Mouse (Mus musculus): ENCODE measurements around the gene Fcer2a. TPM values are rescaled to one million over a fixed set of nuclear protein-coding genes. Genes with fewer than 3 reads are reported as not detected.

Fcer2a gene
- polyA plus RNA-seq, 1 experiment from 2014 or later: not detected

- no peaks in the 10 kb centered on the region; the same call in 1 of the 2 replicates for H3K4me1 ChIP-seq (replicated peaks; ENCODE audit: control insufficient read depth, insufficient read depth, low read length)
- 0 out of 2 replicates have a peak, but pooled peaks cover 8% of the 10 kb centered on the region for H3K36me3 ChIP-seq (ENCODE audit: control insufficient read depth, insufficient read depth)
- H3K27ac ChIP-seq (ENCODE audit: low read depth, low read length): no peak overlapping the region
- 78% methylated on average over 6 of the region's 6 CpGs for WGBS
- no peak overlapping the region for H3K4me3 ChIP-seq (ENCODE audit: low read depth, low read length)
- TF ChIP-seq CTCF (IDR thresholded peaks at IDR 0.05; ENCODE audit: low read depth): no peak
- H3K27me3 ChIP-seq (replicated peaks; ENCODE audit: control insufficient read depth, insufficient read depth, low read length): no peaks in the 10 kb centered on the region
- H3K9me3 ChIP-seq (ENCODE audit: control insufficient read depth): no peaks in the 10 kb centered on the region
- ATAC-seq: no peak
- H3K9ac ChIP-seq (ENCODE audit: low read depth, low read length): no peak overlapping the region
- H3K4me2 ChIP-seq (replicated peaks; ENCODE audit: low read depth): no peak overlapping the region
These were observed 47.0 kb downstream of the Fcer2a start for GRCm38 (mm10) chr8:3646824-3647531.

GRCm38 (mm10) chr8:3645804-3646203, 48.2 kb downstream of the Fcer2a start:
- H3K4me1 ChIP-seq (replicated peaks; ENCODE audit: control insufficient read depth, insufficient read depth, low read length): no peaks in the 10 kb centered on the region; the same call in 1 of the 2 replicates
- H3K9me3 ChIP-seq (ENCODE audit: control insufficient read depth): no peaks in the 10 kb centered on the region
- peaks cover 20% of the 10 kb centered on the region; the same call in 1 of the 2 replicates for H3K36me3 ChIP-seq (ENCODE audit: control insufficient read depth, insufficient read depth)
- H3K27me3 ChIP-seq (replicated peaks; ENCODE audit: control insufficient read depth, insufficient read depth, low read length): no peaks in the 10 kb centered on the region
- no peak overlapping the region for H3K4me3 ChIP-seq (ENCODE audit: low read depth, low read length)
- TF ChIP-seq CTCF (IDR thresholded peaks at IDR 0.05; ENCODE audit: low read depth): peak; percentile 70
- WGBS: 11% methylated on average over 5 of the region's 5 CpGs
- no peak overlapping the region for H3K9ac ChIP-seq (ENCODE audit: low read depth, low read length)
- no peak overlapping the region for H3K27ac ChIP-seq (ENCODE audit: low read depth, low read length)
- H3K4me2 ChIP-seq (replicated peaks; ENCODE audit: low read depth): no peak overlapping the region
- ATAC-seq: peak; percentile 82

Other genes starting within 250 kb of the Fcer2a start
- gene Pex11g, start 226.5 kb downstream of the Fcer2a start, polyA plus RNA-seq (2015; fragmentation: Nextera tagmentation; extraction: Ambion mirVana): 14.3 and 14.9 TPM in 2 replicates
- gene Tex45, start 223.3 kb downstream of the Fcer2a start, polyA plus RNA-seq (2015; fragmentation: Nextera tagmentation; extraction: Ambion mirVana): not detected in 2 replicates
- gene Zfp358, start 201.0 kb downstream of the Fcer2a start, polyA plus RNA-seq (2015; fragmentation: Nextera tagmentation; extraction: Ambion mirVana): 16.5 and 18.1 TPM in 2 replicates
- gene Mcoln1, start 193.7 kb downstream of the Fcer2a start, polyA plus RNA-seq (2015; fragmentation: Nextera tagmentation; extraction: Ambion mirVana): 105 and 123 TPM in 2 replicates
- 36.1 and 43.9 TPM in 2 replicates for gene Pnpla6, start 178.8 kb downstream of the Fcer2a start, polyA plus RNA-seq (2015; fragmentation: Nextera tagmentation; extraction: Ambion mirVana)
- 0.63 and 0.76 TPM in 2 replicates for gene C330021F23Rik, start 126.2 kb downstream of the Fcer2a start, polyA plus RNA-seq (2015; fragmentation: Nextera tagmentation; extraction: Ambion mirVana)
- gene Camsap3, start 106.9 kb downstream of the Fcer2a start, polyA plus RNA-seq (2015; fragmentation: Nextera tagmentation; extraction: Ambion mirVana): 20.9 and 22.9 TPM in 2 replicates
- 16.8 and 17.5 TPM in 2 replicates for gene Xab2, start 72.9 kb downstream of the Fcer2a start, polyA plus RNA-seq (2015; fragmentation: Nextera tagmentation; extraction: Ambion mirVana)
- 152 TPM in 2 replicates for gene Pet100, start 72.6 kb downstream of the Fcer2a start, polyA plus RNA-seq (2015; fragmentation: Nextera tagmentation; extraction: Ambion mirVana)
- gene Pcp2, start 68.6 kb downstream of the Fcer2a start, polyA plus RNA-seq (2015; fragmentation: Nextera tagmentation; extraction: Ambion mirVana): not detected in 2 replicates
- gene Stxbp2, start 63.2 kb downstream of the Fcer2a start, polyA plus RNA-seq (2015; fragmentation: Nextera tagmentation; extraction: Ambion mirVana): 163 and 185 TPM in 2 replicates
- gene Retn, start 38.4 kb downstream of the Fcer2a start, polyA plus RNA-seq (2015; fragmentation: Nextera tagmentation; extraction: Ambion mirVana): not detected in 2 replicates
- 0.09 and 0.22 TPM in 2 replicates for gene Mcemp1, start 28.4 kb downstream of the Fcer2a start, polyA plus RNA-seq (2015; fragmentation: Nextera tagmentation; extraction: Ambion mirVana)
- gene Fcor, start 21.8 kb downstream of the Fcer2a start, polyA plus RNA-seq (2015; fragmentation: Nextera tagmentation; extraction: Ambion mirVana): 1.5 and 2.8 TPM in 2 replicates
- gene Trappc5, start 17.9 kb downstream of the Fcer2a start, polyA plus RNA-seq (2015; fragmentation: Nextera tagmentation; extraction: Ambion mirVana): 22.8 and 23.9 TPM in 2 replicates
- not detected in 2 replicates for gene Clec4g, start 26.5 kb upstream of the Fcer2a start, polyA plus RNA-seq (2015; fragmentation: Nextera tagmentation; extraction: Ambion mirVana)
- gene Cd209a, start 54.8 kb upstream of the Fcer2a start, polyA plus RNA-seq (2015; fragmentation: Nextera tagmentation; extraction: Ambion mirVana): 0.22 and 0.27 TPM in 2 replicates
- gene Cd209e, start 160.1 kb upstream of the Fcer2a start, polyA plus RNA-seq (2015; fragmentation: Nextera tagmentation; extraction: Ambion mirVana): not detected in 2 replicates
- gene Cd209d, start 184.4 kb upstream of the Fcer2a start, polyA plus RNA-seq (2015; fragmentation: Nextera tagmentation; extraction: Ambion mirVana): not detected in 2 replicates
- 0.13 and 0.30 TPM in 2 replicates for gene Cd209b, start 232.7 kb upstream of the Fcer2a start, polyA plus RNA-seq (2015; fragmentation: Nextera tagmentation; extraction: Ambion mirVana)

All from intestine, postnatal 0 days (tissue).